12 mouse cellular contexts compared by ENCODE assay signal in genomic region chr9:122437464-122437863, GRCm38 (mm10).
DNase-seq lines count a peak whose midpoint lies in the region; ATAC-seq and TF ChIP-seq lines count a peak whose summit lies in the region.
"Had no signal": no experiment of that assay in that cellular context is flagged by ENCODE, and none has a peak within 500 bp of the region (broad histone marks: within the 10 kb centered on the region; RNA-seq: fewer than 3 reads in every experiment).

No protein-coding gene starts in this region.

- no peak for TF ChIP-seq CTCF in left cerebral cortex, adult 2 months (IDR thresholded peaks at IDR 0.05)

- WGBS in hindbrain, embryonic 12.5 days, result 72% methylated on average over 4 of the region's 4 CpGs

- no peak for ATAC-seq in hindbrain, embryonic 12.5 days (ENCODE audit: low FRiP score)

- H3K4me1 ChIP-seq in hindbrain, embryonic 12.5 days, result no peaks in the 10 kb centered on the region
- H3K4me1 ChIP-seq: heart, embryonic 15.5 days; limb, embryonic 13.5 days had no signal

- intact Hi-C loops in left cerebral cortex, postnatal 25 days (cut with DNase I), result no loop called here
- intact Hi-C loops in left cerebral cortex, adult 2 months (cut with DNase I), result no loop called here

- no peak overlapping the region for H3K9ac ChIP-seq in hindbrain, embryonic 12.5 days
- H3K9ac ChIP-seq: heart, embryonic 15.5 days; limb, embryonic 13.5 days had no signal

- H3K36me3 ChIP-seq in hindbrain, embryonic 12.5 days, result no peaks in the 10 kb centered on the region
- H3K36me3 ChIP-seq: heart, embryonic 15.5 days; limb, embryonic 13.5 days had no signal

- DNase-seq in cerebellum, adult 18-20 months, result peak; percentile 14 to 27
- DNase-seq in cerebellum, adult 11-12 months, result no peak
- DNase-seq in left cerebral cortex, postnatal 25 days (ENCODE audit: low spot score in 2 of 2), result peak; percentile 30 to 62
- DNase-seq in left cerebral cortex, adult 2 months (ENCODE audit: extremely low spot score in 1 of 2, low spot score in 2 of 2), result no peak
- DNase-seq in cerebellum, adult 9-11 months, result peak; percentile 22
- peak; percentile 53 to 57 for DNase-seq in right cerebral cortex, postnatal 10 days (ENCODE audit: low spot score in 2 of 2)
- no peak for DNase-seq in lung, postnatal 4 days
- DNase-seq: kidney, adult 2 months had no signal

- H3K27ac ChIP-seq in left cerebral cortex, adult 2 months, result no peak overlapping the region
- H3K27ac ChIP-seq in hindbrain, embryonic 12.5 days, result no peak overlapping the region
- H3K27ac ChIP-seq: heart, embryonic 15.5 days; limb, embryonic 13.5 days; macrophage had no signal

- H3K9me3 ChIP-seq in hindbrain, embryonic 12.5 days (replicated peaks), result no peaks in the 10 kb centered on the region
- H3K9me3 ChIP-seq: heart, embryonic 15.5 days; limb, embryonic 13.5 days had no signal

- no peak overlapping the region for H3K4me2 ChIP-seq in hindbrain, embryonic 12.5 days (replicated peaks)
- H3K4me2 ChIP-seq: heart, embryonic 15.5 days; limb, embryonic 13.5 days had no signal

- no peak overlapping the region for H3K4me3 ChIP-seq in left cerebral cortex, adult 2 months
- H3K4me3 ChIP-seq in hindbrain, embryonic 12.5 days, result no peak overlapping the region
- H3K4me3 ChIP-seq: heart, embryonic 15.5 days; limb, embryonic 13.5 days had no signal

- no peaks in the 10 kb centered on the region for H3K27me3 ChIP-seq in hindbrain, embryonic 12.5 days
- H3K27me3 ChIP-seq: heart, embryonic 15.5 days; limb, embryonic 13.5 days had no signal

Comparison
In these comparisons a context has a peak if more than half of its experiments do, and no peak if none do; other contexts are left out.
1. DNase-seq: peak in cerebellum, adult 18-20 months (2 of 2), left cerebral cortex, postnatal 25 days (2 of 2), cerebellum, adult 9-11 months (single experiment) and right cerebral cortex, postnatal 10 days (2 of 2); none in cerebellum, adult 11-12 months (single experiment), left cerebral cortex, adult 2 months (0 of 2) and lung, postnatal 4 days (0 of 2).